In genomic region chr1:20554398-20554797, GRCm38 (mm10) we compare ENCODE assay signal across 8 mouse cellular contexts.
DNase-seq lines count a peak whose midpoint lies in the region; ATAC-seq and TF ChIP-seq lines count a peak whose summit lies in the region.

No protein-coding gene starts in this region.

- peak; percentile 89 for ATAC-seq in forebrain, embryonic 13.5 days
- no peak for ATAC-seq in lung, postnatal 0 days

- no peak for TF ChIP-seq POLR2A in bone marrow, adult 2 months (IDR thresholded peaks at IDR 0.05; ENCODE audit: borderline replicate concordance, control insufficient read depth, low read depth, low read length)
- no peak for TF ChIP-seq POLR2A in thymus, adult 2 months (IDR thresholded peaks at IDR 0.05; ENCODE audit: control insufficient read depth, extremely low read depth, insufficient read depth, low read length, poor library complexity)

- H3K27ac ChIP-seq in bone marrow, adult 2 months (ENCODE audit: control insufficient read depth, insufficient read depth, low read depth, low read length, poor library complexity) = no peak overlapping the region
- H3K27ac ChIP-seq in forebrain, embryonic 13.5 days = no peak overlapping the region
- H3K27ac ChIP-seq in lung, postnatal 0 days (ENCODE audit: low read length) = no peak overlapping the region
- no peak overlapping the region for H3K27ac ChIP-seq in thymus, adult 2 months (ENCODE audit: control insufficient read depth, insufficient read depth, low read length)

- no peak overlapping the region for H3K4me2 ChIP-seq in forebrain, embryonic 13.5 days
- H3K4me2 ChIP-seq in lung, postnatal 0 days (replicated peaks; ENCODE audit: low read depth, low read length) = no peak overlapping the region

- peak; percentile 5 for DNase-seq in thymus, postnatal 0 days (ENCODE audit: low spot score)
- DNase-seq in thymus, postnatal 36 days = no peak
- peak; percentile 49 for DNase-seq in kidney, postnatal 10 days
- DNase-seq in lung, postnatal 0 days (ENCODE audit: low spot score) = peak; percentile 52
- peak; percentile 13 for DNase-seq in right cerebral cortex, postnatal 25 days
- no peak for DNase-seq in thymus, adult 2 months

- H3K4me1 ChIP-seq in bone marrow, adult 2 months (ENCODE audit: control insufficient read depth, insufficient read depth, low read length) = no peaks in the 10 kb centered on the region
- H3K4me1 ChIP-seq in forebrain, embryonic 13.5 days = no peaks in the 10 kb centered on the region
- no peaks in the 10 kb centered on the region for H3K4me1 ChIP-seq in lung, postnatal 0 days (ENCODE audit: insufficient read depth, low read depth, low read length)
- no peaks in the 10 kb centered on the region for H3K4me1 ChIP-seq in thymus, adult 2 months (replicated peaks; ENCODE audit: control insufficient read depth, insufficient read depth, low read length)

- peak; percentile 29; the same call in 1 of the 2 replicates for TF ChIP-seq CTCF in bone marrow, adult 2 months (IDR thresholded peaks at IDR 0.05; ENCODE audit: control insufficient read depth, insufficient read depth, low read length)
- peak; percentile 73 for TF ChIP-seq CTCF in lung, postnatal 0 days (IDR thresholded peaks at IDR 0.05)
- no peak for TF ChIP-seq CTCF in thymus, adult 2 months (IDR thresholded peaks at IDR 0.05; ENCODE audit: borderline replicate concordance, control insufficient read depth, extremely low read depth, insufficient read depth, low read length, poor library complexity)

- H3K9me3 ChIP-seq in forebrain, embryonic 13.5 days (replicated peaks) = no peaks in the 10 kb centered on the region
- no peaks in the 10 kb centered on the region for H3K9me3 ChIP-seq in lung, postnatal 0 days (ENCODE audit: low read length)

- H3K36me3 ChIP-seq in forebrain, embryonic 13.5 days (ENCODE audit: poor library complexity, severe bottlenecking) = no peaks in the 10 kb centered on the region
- no peaks in the 10 kb centered on the region for H3K36me3 ChIP-seq in lung, postnatal 0 days (ENCODE audit: insufficient read depth, low read length)
- H3K36me3 ChIP-seq in thymus, adult 2 months (ENCODE audit: control insufficient read depth, insufficient read depth, low read length) = no peaks in the 10 kb centered on the region

- WGBS in bone marrow, adult 2 months = 29% methylated on average over 6 of the region's 6 CpGs
- WGBS in forebrain, embryonic 13.5 days = 26% methylated on average over 6 of the region's 6 CpGs
- 23% methylated on average over 6 of the region's 6 CpGs for WGBS in lung, postnatal 0 days
- WGBS in thymus, adult 2 months = 34% methylated on average over 6 of the region's 6 CpGs

- no peak for TF ChIP-seq EP300 in lung, postnatal 0 days (IDR thresholded peaks at IDR 0.05)

- no peak overlapping the region for H3K9ac ChIP-seq in forebrain, embryonic 13.5 days
- no peak overlapping the region for H3K9ac ChIP-seq in lung, postnatal 0 days (replicated peaks; ENCODE audit: low read depth)

- no peaks in the 10 kb centered on the region for H3K27me3 ChIP-seq in forebrain, embryonic 13.5 days
- H3K27me3 ChIP-seq in lung, postnatal 0 days (replicated peaks; ENCODE audit: insufficient read depth, low read length) = no peaks in the 10 kb centered on the region
- no peaks in the 10 kb centered on the region for H3K27me3 ChIP-seq in thymus, adult 2 months (ENCODE audit: control insufficient read depth, insufficient read depth, low read length)

- no peak overlapping the region for H3K4me3 ChIP-seq in bone marrow, adult 2 months (replicated peaks; ENCODE audit: control insufficient read depth, low read depth, low read length)
- H3K4me3 ChIP-seq in forebrain, embryonic 13.5 days = no peak overlapping the region
- H3K4me3 ChIP-seq in lung, postnatal 0 days (ENCODE audit: low read depth, low read length) = no peak overlapping the region
- no peak overlapping the region for H3K4me3 ChIP-seq in thymus, adult 2 months (ENCODE audit: control insufficient read depth, insufficient read depth, low read length)

Comparison
In these comparisons a context has a peak if more than half of its experiments do, and no peak if none do; other contexts are left out.
1. DNase-seq: peak in thymus, postnatal 0 days (single experiment), kidney, postnatal 10 days (single experiment), lung, postnatal 0 days (single experiment) and right cerebral cortex, postnatal 25 days (single experiment); none in thymus, postnatal 36 days (0 of 2) and thymus, adult 2 months (single experiment).